Mouse (Mus musculus): ENCODE measurements around the gene Cx3cr1.

The Cx3cr1 gene

GRCm38 (mm10) chr9:119939646-119940045 is 130.0 kb downstream of the Cx3cr1 start:
- DNase-seq (ENCODE audit: low spot score in 2 of 2), result no peak

- no peak for DNase-seq (ENCODE audit: low spot score in 2 of 2)
Observed at GRCm38 (mm10) chr9:119938496-119938895, 131.2 kb downstream of the Cx3cr1 start.

GRCm38 (mm10) chr9:119937005-119937773 is 132.5 kb downstream of the Cx3cr1 start, which contains the start of the genes Gorasp1 and Ttc21a:
Gene Gorasp1, minus strand, starts transcription at chr9:119937565.
Gene Ttc21a, plus strand, starts transcription at chr9:119937606.
- DNase-seq (ENCODE audit: low spot score in 2 of 2), result peak; percentile 87 to 89

GRCm38 (mm10) chr9:119933675-119934074 is 136.0 kb downstream of the Cx3cr1 start:
- DNase-seq (ENCODE audit: low spot score in 2 of 2), result no peak

GRCm38 (mm10) chr9:119932358-119932757 is 137.3 kb downstream of the Cx3cr1 start:
- no peak for DNase-seq (ENCODE audit: low spot score in 2 of 2)

GRCm38 (mm10) chr9:119926497-119926896 is 143.2 kb downstream of the Cx3cr1 start:
- DNase-seq (ENCODE audit: low spot score in 2 of 2), result no peak

GRCm38 (mm10) chr9:119925729-119926128 is 143.9 kb downstream of the Cx3cr1 start:
- no peak for DNase-seq (ENCODE audit: low spot score in 2 of 2)

- no peak for DNase-seq (ENCODE audit: low spot score in 2 of 2)
Observed at GRCm38 (mm10) chr9:119925120-119925657, 144.5 kb downstream of the Cx3cr1 start.

- no peak for DNase-seq (ENCODE audit: low spot score in 2 of 2)
Observed at GRCm38 (mm10) chr9:119923462-119923861, 146.2 kb downstream of the Cx3cr1 start.

GRCm38 (mm10) chr9:119919858-119920257 is 149.8 kb downstream of the Cx3cr1 start:
- DNase-seq (ENCODE audit: low spot score in 2 of 2), result no peak

- DNase-seq (ENCODE audit: low spot score in 2 of 2), result no peak
Observed at GRCm38 (mm10) chr9:119913087-119913838, 156.4 kb downstream of the Cx3cr1 start.

- DNase-seq (ENCODE audit: low spot score in 2 of 2), result no peak
Observed at GRCm38 (mm10) chr9:119909931-119910330, 159.7 kb downstream of the Cx3cr1 start.

GRCm38 (mm10) chr9:119908708-119909107 is 161.0 kb downstream of the Cx3cr1 start:
- no peak for DNase-seq (ENCODE audit: low spot score in 2 of 2)

GRCm38 (mm10) chr9:119902410-119903151 is 167.1 kb downstream of the Cx3cr1 start:
- no peak for DNase-seq (ENCODE audit: low spot score in 2 of 2)

GRCm38 (mm10) chr9:119899446-119899845 is 170.2 kb downstream of the Cx3cr1 start:
- DNase-seq (ENCODE audit: low spot score in 2 of 2), result no peak

- DNase-seq (ENCODE audit: low spot score in 2 of 2), result peak; percentile 45 to 54
Observed at GRCm38 (mm10) chr9:119895040-119895721, 174.5 kb downstream of the Cx3cr1 start.

GRCm38 (mm10) chr9:119894339-119895009 is 175.2 kb downstream of the Cx3cr1 start, which contains the start of gene Wdr48:
Gene Wdr48, plus strand, starts transcription at chr9:119894878.
- DNase-seq (ENCODE audit: low spot score in 2 of 2), result peak; percentile 96 to 98

- DNase-seq (ENCODE audit: low spot score in 2 of 2), result no peak
Observed at GRCm38 (mm10) chr9:119893881-119894280, 175.8 kb downstream of the Cx3cr1 start.

- peak; percentile 23 to 24 for DNase-seq (ENCODE audit: low spot score in 2 of 2)
Observed at GRCm38 (mm10) chr9:119890692-119891091, 179.0 kb downstream of the Cx3cr1 start.

GRCm38 (mm10) chr9:119889446-119889845 is 180.2 kb downstream of the Cx3cr1 start:
- DNase-seq (ENCODE audit: low spot score in 2 of 2), result no peak
